Mouse (Mus musculus) gastrocnemius, postnatal 4 days (tissue): ENCODE data around the gene Wfikkn1. TPM values are rescaled to one million over a fixed set of nuclear protein-coding genes. Genes with fewer than 3 reads are reported as not detected.
A peak's percentile ranks its signal among the peaks of the same experiment; 100 is the strongest.

ENCODE experiments used
- DNase-seq, 2 experiments: peaks; one replicate each; pipeline ENCODE4 v3.0.0; 2021 to 2022; ENCODE audit warnings: low spot score in 2 of 2, mixed read lengths in 2 of 2
- total RNA-seq, 2 experiments: library from RNA; stranded (reverse); gene quantifications; 2 replicates each; pipeline ENCODE4 v1.2.3; 2021

Wfikkn1 gene
- total RNA-seq, 2 experiments from 2014 or later: 0.88 to 1.4 TPM

GRCm38 (mm10) chr17:25869954-25870353 lies 10.7 kb downstream of the Wfikkn1 start:
- DNase-seq: no peak

- no peak for DNase-seq
These were observed 11.2 kb downstream of the Wfikkn1 start for GRCm38 (mm10) chr17:25869498-25869897.

GRCm38 (mm10) chr17:25868601-25869191 lies 12.0 kb downstream of the Wfikkn1 start, which contains the start of gene Mcrip2:
Gene Mcrip2, minus strand, starts transcription at chr17:25868764.
- peak in 1 of 2 experiments; percentile 72 for DNase-seq

- peak in 1 of 2 experiments; percentile 57 for DNase-seq
These were observed 12.6 kb downstream of the Wfikkn1 start for GRCm38 (mm10) chr17:25867836-25868600.

- DNase-seq: no peak
These were observed 13.2 kb downstream of the Wfikkn1 start for GRCm38 (mm10) chr17:25867509-25867835.

- no peak for DNase-seq
These were observed 14.5 kb downstream of the Wfikkn1 start for GRCm38 (mm10) chr17:25866172-25866571.

- DNase-seq: no peak
These were observed 15.4 kb downstream of the Wfikkn1 start for GRCm38 (mm10) chr17:25865288-25865687.

- DNase-seq: no peak
These were observed 16.3 kb downstream of the Wfikkn1 start for GRCm38 (mm10) chr17:25864311-25864710.

GRCm38 (mm10) chr17:25863681-25864080 lies 17.0 kb downstream of the Wfikkn1 start:
- DNase-seq: no peak

- no peak for DNase-seq
These were observed 18.7 kb downstream of the Wfikkn1 start for GRCm38 (mm10) chr17:25861704-25862612.

- DNase-seq: peak; percentile 74 to 87
These were observed 19.6 kb downstream of the Wfikkn1 start, which contains the start of gene Wdr90 for GRCm38 (mm10) chr17:25860832-25861703. Gene Wdr90, minus strand, starts transcription at chr17:25861501.

GRCm38 (mm10) chr17:25860229-25860628 lies 20.4 kb downstream of the Wfikkn1 start:
- no peak for DNase-seq

- peak; percentile 88 to 95 for DNase-seq
These were observed 36.2 kb downstream of the Wfikkn1 start, which contains the start of gene Rhot2 for GRCm38 (mm10) chr17:25844396-25844901. Gene Rhot2, minus strand, starts transcription at chr17:25844851.

- no peak for DNase-seq
These were observed 36.8 kb downstream of the Wfikkn1 start for GRCm38 (mm10) chr17:25843636-25844395.

GRCm38 (mm10) chr17:25843122-25843521 lies 37.5 kb downstream of the Wfikkn1 start:
- no peak for DNase-seq

- no peak for DNase-seq
These were observed 38.1 kb downstream of the Wfikkn1 start for GRCm38 (mm10) chr17:25842509-25842908.

GRCm38 (mm10) chr17:25841117-25841880 lies 39.4 kb downstream of the Wfikkn1 start, which contains the start of gene Gm20683:
Gene Gm20683, minus strand, starts transcription at chr17:25841763.
- no peak for DNase-seq

- no peak for DNase-seq
These were observed 40.1 kb downstream of the Wfikkn1 start for GRCm38 (mm10) chr17:25840519-25840918.
